Mouse (Mus musculus) skeletal muscle tissue, postnatal 0 days (tissue): ENCODE data around the gene Il4. TPM values are rescaled to one million over a fixed set of nuclear protein-coding genes. Genes with fewer than 3 reads are reported as not detected.

Source experiments
- polyA plus RNA-seq: library from polyadenylated mRNA; unstranded; fragments of >200 nt; fragmentation: Nextera tagmentation; extraction: Ambion mirVana; gene quantifications from 2 replicates; pipeline ENCODE4 v1.2.1, GENCODE M21; 2015

Gene Il4
- polyA plus RNA-seq, result 0.72 and 0.79 TPM in 2 replicates

DNA sequence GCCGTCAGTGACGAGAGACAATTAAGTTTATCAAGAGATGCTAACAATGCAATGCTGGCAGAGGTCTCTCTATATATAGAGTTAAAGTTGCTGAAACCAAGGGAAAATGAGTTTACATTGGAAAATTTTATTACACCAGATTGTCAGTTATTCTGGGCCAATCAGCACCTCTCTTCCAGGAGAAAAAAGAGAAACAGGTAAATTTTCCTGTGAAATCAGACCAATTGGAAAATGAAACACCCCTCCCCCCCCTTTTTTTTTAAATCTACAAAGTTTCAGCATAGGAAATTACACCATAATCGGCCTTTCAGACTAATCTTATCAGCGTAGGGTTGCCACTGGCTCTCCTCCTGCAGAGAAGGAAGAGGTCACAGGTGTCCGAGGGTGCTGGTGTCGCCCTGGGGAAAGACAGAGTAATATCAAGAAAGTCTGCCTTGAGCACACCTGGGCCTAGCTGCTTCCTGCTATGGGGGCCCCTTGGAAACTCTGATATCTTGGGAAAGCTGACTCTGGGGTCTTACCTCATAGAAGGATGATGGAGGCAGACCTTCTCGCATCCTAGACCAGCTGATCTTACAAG is at the start of gene Il4:
TSS of gene Il4 (minus strand) at position 51 of the 580 bp plus-strand sequence.

DNA sequence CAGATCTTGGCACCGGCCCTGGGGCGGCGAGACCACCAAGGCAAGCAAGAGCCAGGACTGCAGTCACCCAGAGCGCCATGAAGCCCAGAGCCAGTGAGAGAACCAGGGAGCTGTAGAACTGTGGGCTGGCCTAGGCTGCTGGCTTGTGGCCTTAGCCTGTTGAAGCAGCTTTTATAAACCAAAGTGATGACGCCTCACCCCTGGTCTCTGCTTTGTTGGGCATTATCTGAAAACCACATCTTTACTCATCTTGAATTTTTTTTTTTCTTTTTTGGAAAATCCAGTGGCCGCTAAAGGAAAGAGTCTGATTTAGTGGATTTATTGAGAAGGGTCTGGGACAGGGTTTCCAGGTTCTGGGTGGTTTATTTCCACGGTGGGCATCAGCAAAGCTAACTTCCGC is 16.1 kb upstream of the Il4 start, which contains the start of gene Il13:
TSS of gene Il13 (minus strand) at position 147 of the 400 bp plus-strand sequence.

DNA sequence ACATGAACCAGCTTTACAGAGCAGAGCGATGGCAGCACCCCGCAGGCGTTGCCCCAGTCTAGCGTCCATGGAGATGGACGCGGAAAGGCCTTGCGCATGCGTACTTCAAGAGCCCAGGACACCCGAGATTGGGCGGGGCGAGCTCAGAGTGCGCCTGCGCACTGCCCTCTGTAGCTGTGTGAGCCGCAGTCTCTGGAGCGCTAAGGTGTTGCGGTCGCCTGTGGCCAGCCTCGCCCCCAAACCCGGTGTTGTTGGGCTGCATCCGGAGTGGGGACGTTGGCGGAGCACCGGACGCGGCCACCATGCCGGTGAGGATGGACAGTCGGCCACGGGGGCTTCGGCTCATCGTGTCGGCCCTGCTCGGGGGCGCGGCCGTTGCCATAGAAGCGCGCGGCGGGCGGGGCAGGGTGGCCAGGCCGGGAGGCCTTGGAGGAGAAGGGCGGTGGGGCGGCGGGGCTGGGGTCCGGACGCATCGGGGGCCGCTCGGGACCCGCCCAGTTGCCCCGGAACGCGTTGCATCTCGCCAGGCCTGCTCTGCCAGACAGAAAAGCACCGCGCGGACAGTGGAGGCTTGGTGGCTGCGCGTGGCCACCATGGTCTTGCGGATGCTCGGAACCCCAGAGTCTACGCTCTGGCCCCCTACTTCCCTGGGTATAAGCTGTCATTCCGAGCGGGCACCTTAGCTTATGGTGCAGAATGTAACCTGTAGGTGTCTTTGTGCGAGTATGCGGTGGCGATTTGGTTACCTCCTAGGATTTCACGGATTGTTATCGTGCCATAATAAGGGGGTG is 51.0 kb downstream of the Il4 start, which contains the start of gene Kif3a:
TSS of gene Kif3a (plus strand) at position 156 of the 791 bp plus-strand sequence.

Other genes starting within 250 kb of the Il4 start
- gene Leap2, start 195.5 kb downstream of the Il4 start, polyA plus RNA-seq, result not detected in 2 replicates
- 1,385 and 1,448 TPM in 2 replicates for gene Uqcrq, start 187.8 kb downstream of the Il4 start, polyA plus RNA-seq
- 1.3 and 1.7 TPM in 2 replicates for gene Gdf9, start 187.6 kb downstream of the Il4 start, polyA plus RNA-seq
- gene Gm10447, start 161.6 kb downstream of the Il4 start, polyA plus RNA-seq, result not detected in 2 replicates
- 0.14 and 0.26 TPM in 2 replicates for gene Shroom1, start 161.5 kb downstream of the Il4 start, polyA plus RNA-seq
- gene Gm9837, start 148.2 kb downstream of the Il4 start, polyA plus RNA-seq, result not detected in 2 replicates
- gene Gm9945, start 138.5 kb downstream of the Il4 start, polyA plus RNA-seq, result not detected in 2 replicates
- 0.05 and 0.11 TPM in 2 replicates for gene Sowaha, start 138.4 kb downstream of the Il4 start, polyA plus RNA-seq
- 16.7 and 17.3 TPM in 2 replicates for gene Sept8, start 99.4 kb downstream of the Il4 start, polyA plus RNA-seq
- 21.0 and 24.0 TPM in 2 replicates for gene Kif3a, start 51.3 kb downstream of the Il4 start, polyA plus RNA-seq
- gene Il13, start 16.0 kb upstream of the Il4 start, polyA plus RNA-seq, result not detected in 2 replicates
- 9.9 and 11.0 TPM in 2 replicates for gene Rad50, start 88.7 kb upstream of the Il4 start, polyA plus RNA-seq
- gene Il5, start 102.1 kb upstream of the Il4 start, polyA plus RNA-seq, result not detected in 2 replicates
- gene Irf1, start 151.3 kb upstream of the Il4 start, polyA plus RNA-seq, result 9.5 and 12.4 TPM in 2 replicates
- gene Gm17334, start 154.5 kb upstream of the Il4 start, polyA plus RNA-seq, result 0.19 and 0.22 TPM in 2 replicates
- gene Gm12216, start 240.6 kb upstream of the Il4 start, polyA plus RNA-seq, result 2.2 and 2.8 TPM in 2 replicates